ENCODE assay signal across 8 mouse cellular contexts in genomic region chr15:83593702-83594512, GRCm38 (mm10). TPM values are rescaled to one million over a fixed set of nuclear protein-coding genes. Genes with fewer than 3 reads are reported as not detected.
A peak's percentile ranks its signal among the peaks of the same experiment; 100 is the strongest.
DNase-seq lines count a peak whose midpoint lies in the region; ATAC-seq lines count a peak whose summit lies in the region.

No protein-coding gene starts in this region.

- H3K36me3 ChIP-seq in lung, embryonic 15.5 days: no peaks in the 10 kb centered on the region
- H3K36me3 ChIP-seq in hindbrain, embryonic 13.5 days: peaks cover 17% of the 10 kb centered on the region
- peaks cover 21% of the 10 kb centered on the region for H3K36me3 ChIP-seq in midbrain, embryonic 13.5 days

- H3K27me3 ChIP-seq in lung, embryonic 15.5 days: no peaks in the 10 kb centered on the region
- no peaks in the 10 kb centered on the region for H3K27me3 ChIP-seq in hindbrain, embryonic 13.5 days
- no peaks in the 10 kb centered on the region for H3K27me3 ChIP-seq in midbrain, embryonic 13.5 days

- H3K4me3 ChIP-seq in lung, embryonic 15.5 days: peak overlapping the region; percentile 83
- H3K4me3 ChIP-seq in hindbrain, embryonic 13.5 days: peak overlapping the region; percentile 81
- H3K4me3 ChIP-seq in midbrain, embryonic 13.5 days (replicated peaks): peak overlapping the region; percentile 82

- H3K27ac ChIP-seq in lung, embryonic 15.5 days: no peak overlapping the region
- H3K27ac ChIP-seq in hindbrain, embryonic 13.5 days: no peak overlapping the region
- no peak overlapping the region; the same call in 1 of the 2 replicates for H3K27ac ChIP-seq in midbrain, embryonic 13.5 days

- H3K4me2 ChIP-seq in lung, embryonic 15.5 days: peak overlapping the region; percentile 89
- peak overlapping the region; percentile 82 for H3K4me2 ChIP-seq in hindbrain, embryonic 13.5 days
- H3K4me2 ChIP-seq in midbrain, embryonic 13.5 days (replicated peaks): peak overlapping the region; percentile 81

- no peaks in the 10 kb centered on the region for H3K9me3 ChIP-seq in lung, embryonic 15.5 days
- no peaks in the 10 kb centered on the region for H3K9me3 ChIP-seq in hindbrain, embryonic 13.5 days
- H3K9me3 ChIP-seq in midbrain, embryonic 13.5 days: no peaks in the 10 kb centered on the region

- H3K4me1 ChIP-seq in lung, embryonic 15.5 days: peaks cover 17% of the 10 kb centered on the region
- H3K4me1 ChIP-seq in hindbrain, embryonic 13.5 days (replicated peaks): peaks cover 37% of the 10 kb centered on the region
- peaks cover 34% of the 10 kb centered on the region for H3K4me1 ChIP-seq in midbrain, embryonic 13.5 days (replicated peaks)

- peak; percentile 33; the same call in 1 of the 2 replicates for ATAC-seq in lung, embryonic 15.5 days (ENCODE audit: borderline replicate concordance, extremely low read depth, low FRiP score, low TSS enrichment)
- ATAC-seq in hindbrain, embryonic 13.5 days (ENCODE audit: low FRiP score): peak; percentile 58
- peak; percentile 72 for ATAC-seq in midbrain, embryonic 13.5 days
- no peak for ATAC-seq in cerebellum, adult (ENCODE audit: insufficient number of reproducible peaks, low FRiP score, low TSS enrichment)

- 8% methylated on average over 19 of the region's 19 CpGs for WGBS in lung, embryonic 15.5 days
- WGBS in hindbrain, embryonic 13.5 days: 13% methylated on average over 19 of the region's 19 CpGs
- WGBS in midbrain, embryonic 13.5 days: 12% methylated on average over 19 of the region's 19 CpGs

- DNase-seq in lung, postnatal 14 days: no peak
- DNase-seq in c-Kit-negative CD71-positive TER-119-positive erythroid progenitor cells, embryonic 14.5 days (ENCODE audit: low read depth, low spot score): peak; percentile 60
- no peak for DNase-seq in gastrocnemius, adult 8-10 months (ENCODE audit: low spot score in 2 of 2)
- no peak for DNase-seq in layer of hippocampus, adult 9-10 months (ENCODE audit: low spot score)

- peak overlapping the region; percentile 73 for H3K9ac ChIP-seq in lung, embryonic 15.5 days
- peak overlapping the region; percentile 85 for H3K9ac ChIP-seq in hindbrain, embryonic 13.5 days
- H3K9ac ChIP-seq in midbrain, embryonic 13.5 days (replicated peaks): peak overlapping the region; percentile 83

RNA-seq across cellular contexts. Expression of gene Ttll12, which starts 1.1 kb away (rescaled TPM):
- polyA plus RNA-seq in lung, embryonic 15.5 days (2015; fragmentation: Nextera tagmentation; extraction: Ambion mirVana): 33.3 and 34.0 TPM in 2 replicates
- 40.7 and 41.2 TPM in 2 replicates for polyA plus RNA-seq in hindbrain, embryonic 13.5 days (2015; fragmentation: Nextera tagmentation; extraction: Ambion mirVana)
- polyA plus RNA-seq in midbrain, embryonic 13.5 days (2015; fragmentation: Nextera tagmentation; extraction: Ambion mirVana): 47.7 and 48.0 TPM in 2 replicates
- 1 to 10 TPM; 3.4 to 5.0 (median 4.2) TPM for total RNA-seq in gastrocnemius, adult 8-10 months (2022)

RNA-seq across cellular contexts. Expression of gene Mcat, which starts 30.3 kb away (rescaled TPM):
- 34.3 and 34.7 TPM in 2 replicates for polyA plus RNA-seq in lung, embryonic 15.5 days (2015; fragmentation: Nextera tagmentation; extraction: Ambion mirVana)
- polyA plus RNA-seq in hindbrain, embryonic 13.5 days (2015; fragmentation: Nextera tagmentation; extraction: Ambion mirVana): 33.0 and 34.4 TPM in 2 replicates
- 31.8 and 35.9 TPM in 2 replicates for polyA plus RNA-seq in midbrain, embryonic 13.5 days (2015; fragmentation: Nextera tagmentation; extraction: Ambion mirVana)
- total RNA-seq in gastrocnemius, adult 8-10 months (2022): 10 to 100 TPM; 21.9 to 25.0 (median 23.2) TPM

RNA-seq across cellular contexts. Expression of gene Tspo, which starts 30.5 kb away (rescaled TPM):
- 99.8 and 105 TPM in 2 replicates for polyA plus RNA-seq in lung, embryonic 15.5 days (2015; fragmentation: Nextera tagmentation; extraction: Ambion mirVana)
- 12.8 and 13.1 TPM in 2 replicates for polyA plus RNA-seq in hindbrain, embryonic 13.5 days (2015; fragmentation: Nextera tagmentation; extraction: Ambion mirVana)
- 9.6 and 9.9 TPM in 2 replicates for polyA plus RNA-seq in midbrain, embryonic 13.5 days (2015; fragmentation: Nextera tagmentation; extraction: Ambion mirVana)
- total RNA-seq in gastrocnemius, adult 8-10 months (2022): 10 to 100 TPM; 25.3 to 34.8 (median 30.5) TPM
